Mouse (Mus musculus) MN1 (cell line): ENCODE results near the gene Lcn5.

ENCODE experiments used
- DNase-seq: peaks from one replicate; pipeline ENCODE4 v3.0.0-alpha.2; 2016; ENCODE audit warnings: low spot score

Lcn5 gene

DNA sequence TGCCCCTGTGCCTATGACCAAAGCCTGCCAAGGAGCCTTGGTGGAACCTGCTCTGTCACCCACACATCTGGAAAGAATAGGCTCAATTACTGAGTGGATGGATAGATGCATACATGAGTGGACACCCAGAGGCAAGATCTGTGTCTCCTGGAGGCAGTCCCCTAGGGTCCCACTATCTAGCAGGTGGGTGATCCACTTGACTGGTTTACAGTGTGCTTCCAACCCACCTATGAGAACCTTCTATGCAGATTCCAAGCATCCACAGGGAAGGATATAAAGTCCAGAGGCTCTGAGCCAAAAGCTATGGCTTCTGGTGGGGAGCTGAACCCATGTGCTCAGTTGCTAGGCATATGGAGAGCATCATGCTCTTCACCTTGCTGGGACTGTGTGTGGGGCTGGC is at the start of gene Lcn5:
Lcn5 (plus strand) TSS at position 301 of the 400 bp plus-strand sequence.
- no peak for DNase-seq

GRCm38 (mm10) chr2:25608671-25609070 is 49.1 kb upstream of the Lcn5 start:
- DNase-seq, result no peak

DNA sequence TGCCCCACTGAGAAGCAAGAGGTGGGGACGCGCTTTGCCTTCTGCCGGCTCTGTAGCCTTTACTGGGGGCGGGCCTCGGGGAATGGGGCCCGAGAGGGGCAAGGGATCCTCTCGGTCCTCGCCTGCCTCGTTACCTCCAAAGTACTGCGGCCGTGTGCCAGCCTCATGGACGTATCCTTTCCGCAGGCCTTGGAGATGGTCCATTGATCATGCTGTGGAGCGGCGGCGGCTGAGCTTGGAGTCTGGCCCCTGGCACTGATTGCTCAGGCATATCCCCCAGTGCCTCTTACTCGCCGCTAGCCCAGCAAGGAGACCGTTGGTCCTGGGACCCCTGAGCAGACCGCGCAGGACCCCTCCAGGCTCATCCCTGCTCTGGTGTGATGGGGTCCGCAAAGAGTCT is 41.4 kb upstream of the Lcn5 start:
- DNase-seq, result no peak

- no peak for DNase-seq
These were observed 40.2 kb upstream of the Lcn5 start, which contains the start of gene Ccdc183 for GRCm38 (mm10) chr2:25617578-25617977. Ccdc183 (minus strand) TSS chr2:25617678.

- no peak for DNase-seq
These were observed 37.4 kb upstream of the Lcn5 start for GRCm38 (mm10) chr2:25620386-25620785.

- DNase-seq, result no peak
These were observed 36.9 kb upstream of the Lcn5 start for GRCm38 (mm10) chr2:25620852-25621228.

- no peak for DNase-seq
These were observed 36.2 kb upstream of the Lcn5 start, which contains the start of gene Tmem141 for GRCm38 (mm10) chr2:25621229-25622200. Tmem141 (minus strand) TSS chr2:25622005.

DNA sequence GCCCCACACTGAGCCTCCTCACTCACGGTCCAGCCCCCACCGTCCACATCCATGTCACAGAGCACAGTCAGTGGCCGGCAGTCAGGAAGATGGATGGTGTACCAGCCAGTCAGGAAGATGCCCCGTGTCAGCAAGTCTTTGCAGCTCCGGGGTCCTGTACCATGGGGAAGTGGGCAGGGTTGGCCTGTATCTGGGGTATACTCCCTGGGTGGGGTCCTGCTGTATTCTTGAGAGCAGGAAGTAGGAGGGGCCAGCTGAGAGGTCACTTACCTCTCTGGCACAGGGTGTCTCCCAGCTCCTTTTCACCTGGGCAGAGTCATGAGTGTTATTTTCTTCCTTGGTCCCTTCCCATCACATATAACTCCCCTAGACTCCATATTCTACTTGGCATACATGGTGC is 31.8 kb upstream of the Lcn5 start:
- DNase-seq, result no peak

DNA sequence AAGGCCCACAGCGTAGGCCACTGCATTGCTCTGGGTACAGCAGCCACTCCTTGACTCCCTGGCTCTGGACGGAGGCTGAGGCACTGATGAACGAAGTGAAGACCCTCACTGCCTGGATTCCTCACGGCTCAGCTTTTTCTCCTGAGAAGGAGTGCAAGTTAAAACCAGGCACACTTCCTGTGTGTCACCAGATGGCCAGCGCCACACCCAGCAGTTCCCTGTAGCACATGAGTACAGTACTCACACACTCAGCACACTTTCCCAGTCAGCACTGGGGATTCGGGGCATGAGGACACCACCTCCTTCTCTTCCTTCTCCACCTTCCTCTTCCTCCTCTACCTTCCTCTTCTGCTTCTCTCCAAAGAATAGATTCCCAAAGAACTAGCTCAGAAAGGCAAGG is 29.9 kb upstream of the Lcn5 start, which contains the start of gene Fcna:
Fcna (minus strand) TSS at position 220 of the 400 bp plus-strand sequence.
- no peak for DNase-seq

DNA sequence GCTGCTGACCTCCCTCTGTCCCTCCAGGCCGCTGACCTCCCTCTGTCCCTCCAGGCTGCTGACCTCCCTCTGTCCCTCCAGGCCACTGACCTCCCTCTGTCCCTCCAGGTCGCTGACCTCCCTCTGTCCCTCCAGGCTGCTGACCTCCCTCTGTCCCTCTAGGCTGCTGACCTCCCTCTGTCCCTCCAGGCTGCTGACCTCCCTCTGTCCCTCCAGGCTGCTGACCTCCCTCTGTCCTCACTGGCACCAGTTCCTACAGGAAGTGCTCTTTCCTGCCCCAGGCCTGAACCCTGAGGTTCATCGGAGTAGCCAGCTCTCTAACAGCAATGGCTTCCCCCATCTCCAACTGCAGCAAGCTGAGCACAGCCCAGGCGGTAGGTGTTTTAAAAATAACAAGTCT is 29.0 kb upstream of the Lcn5 start:
- DNase-seq, result no peak

GRCm38 (mm10) chr2:25633616-25634015 is 24.1 kb upstream of the Lcn5 start:
- DNase-seq, result no peak

DNA sequence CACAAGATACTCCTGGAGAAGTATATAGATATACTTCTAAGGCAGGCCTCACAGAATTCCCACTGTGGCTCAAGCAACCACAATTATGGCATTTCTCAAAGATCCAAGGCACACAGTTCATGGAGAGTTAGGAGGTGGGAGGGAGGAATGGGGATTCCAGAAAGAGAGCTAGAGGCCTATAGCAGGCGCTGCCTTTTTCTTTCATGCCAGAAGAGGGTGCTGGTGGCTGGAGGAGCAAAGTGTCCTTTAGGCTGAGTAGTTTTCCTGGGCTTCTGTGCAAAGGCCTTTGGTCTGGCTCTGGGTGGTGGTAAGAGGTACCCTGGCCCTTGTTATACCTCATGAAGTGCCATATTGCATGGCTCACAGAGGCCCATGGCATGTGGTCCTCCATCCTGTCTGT is 23.7 kb upstream of the Lcn5 start:
- no peak for DNase-seq

DNA sequence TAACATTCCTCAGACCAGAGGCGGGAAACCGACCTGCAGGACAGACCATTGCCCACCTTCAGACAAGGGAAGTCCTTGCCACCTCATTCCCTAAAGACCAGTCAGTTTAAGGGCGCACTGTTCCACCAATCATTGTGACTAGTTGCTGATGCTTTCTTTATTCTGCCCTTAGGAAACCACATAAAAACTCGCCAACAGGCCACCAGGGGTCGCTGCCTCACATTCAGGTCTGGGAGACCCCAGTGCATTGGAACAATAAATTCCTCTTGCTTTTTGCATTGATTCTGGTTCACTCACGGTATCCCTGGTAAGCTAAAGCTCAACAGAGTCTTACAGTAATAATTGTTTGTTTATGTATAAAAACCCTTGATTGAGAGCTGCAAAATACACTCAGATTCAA is 17.9 kb upstream of the Lcn5 start:
- DNase-seq, result peak; percentile 18

DNA sequence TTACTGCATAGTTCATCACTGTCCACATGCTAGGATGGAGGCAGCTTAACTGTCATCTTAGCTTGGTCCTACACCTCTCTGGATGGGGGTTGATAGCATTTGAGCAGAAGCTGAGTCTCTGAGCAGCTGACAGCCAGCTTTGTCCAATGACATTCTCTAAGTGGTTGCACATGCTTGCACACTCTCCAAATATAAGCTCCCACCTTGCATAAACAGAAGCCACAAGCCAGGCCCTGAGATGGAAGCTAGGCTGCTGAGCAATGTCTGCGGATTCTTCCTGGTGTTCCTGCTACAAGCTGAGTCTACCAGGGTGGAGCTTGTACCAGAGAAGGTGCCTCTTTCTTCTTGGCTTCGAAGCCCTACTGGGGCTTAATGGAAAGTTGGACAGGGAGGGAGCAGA is 4.8 kb upstream of the Lcn5 start, which contains the start of gene Lcn8:
Lcn8 (plus strand) TSS at position 219 of the 400 bp plus-strand sequence.
- DNase-seq, result no peak

GRCm38 (mm10) chr2:25654502-25654901 is 3.2 kb upstream of the Lcn5 start:
- DNase-seq, result no peak

- no peak for DNase-seq
These were observed 1.1 kb upstream of the Lcn5 start for GRCm38 (mm10) chr2:25656691-25657090.

GRCm38 (mm10) chr2:25657246-25657645 is 506 bp upstream of the Lcn5 start:
- DNase-seq, result no peak

DNA sequence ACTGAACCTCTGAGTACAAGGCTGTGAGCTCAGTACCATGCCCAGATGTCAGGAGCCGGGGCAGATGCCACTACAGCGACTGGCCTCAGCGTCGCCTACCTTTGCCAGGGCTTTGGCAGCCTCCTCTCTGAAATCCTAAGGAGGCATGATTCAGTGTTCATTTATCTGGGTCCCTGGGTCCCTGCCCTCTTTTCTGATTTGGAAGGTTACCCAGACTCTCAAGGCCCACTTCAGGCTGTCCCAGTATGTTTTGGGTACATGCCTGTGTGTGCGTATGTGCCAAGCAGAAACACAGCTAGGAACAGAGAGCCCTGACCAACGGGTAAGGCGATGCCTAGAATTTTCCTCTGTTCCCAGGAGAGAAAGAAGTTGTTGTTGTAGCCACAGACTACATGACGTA is 2.5 kb downstream of the Lcn5 start:
- no peak for DNase-seq

DNA sequence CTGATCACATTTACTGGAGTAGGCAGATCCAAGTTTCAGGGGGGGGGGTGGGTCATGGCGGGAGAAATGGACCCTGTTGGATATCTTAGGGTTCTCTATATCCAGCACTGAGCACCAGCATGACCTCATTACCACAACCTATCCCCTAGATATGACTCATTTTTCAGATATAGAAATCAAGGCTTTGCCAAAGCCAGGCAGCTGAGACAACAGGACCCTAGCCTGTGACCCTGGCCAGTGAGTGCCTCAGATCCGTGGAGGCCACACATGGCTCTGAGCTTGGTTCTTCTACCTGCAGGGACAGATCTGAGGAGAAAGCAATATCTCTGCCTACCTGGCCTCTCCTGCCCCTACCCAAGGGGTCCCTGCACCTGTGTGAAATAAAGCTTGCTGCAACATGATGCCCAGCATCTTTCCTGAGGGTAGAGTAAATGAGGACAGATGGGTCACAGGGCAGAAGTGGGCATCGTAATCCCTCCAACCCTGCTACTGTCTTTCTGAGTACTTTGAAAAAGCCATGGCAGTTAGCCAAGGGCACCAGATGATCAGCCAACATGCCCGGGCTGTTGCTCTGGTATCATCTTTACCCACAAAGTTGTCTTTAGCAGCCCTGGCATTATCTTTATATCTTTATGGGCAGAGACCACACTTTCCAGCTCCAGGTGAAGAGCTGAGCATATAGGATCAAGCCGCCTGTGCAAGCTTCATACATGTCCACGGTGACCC is 3.7 kb downstream of the Lcn5 start:
- DNase-seq, result no peak

DNA sequence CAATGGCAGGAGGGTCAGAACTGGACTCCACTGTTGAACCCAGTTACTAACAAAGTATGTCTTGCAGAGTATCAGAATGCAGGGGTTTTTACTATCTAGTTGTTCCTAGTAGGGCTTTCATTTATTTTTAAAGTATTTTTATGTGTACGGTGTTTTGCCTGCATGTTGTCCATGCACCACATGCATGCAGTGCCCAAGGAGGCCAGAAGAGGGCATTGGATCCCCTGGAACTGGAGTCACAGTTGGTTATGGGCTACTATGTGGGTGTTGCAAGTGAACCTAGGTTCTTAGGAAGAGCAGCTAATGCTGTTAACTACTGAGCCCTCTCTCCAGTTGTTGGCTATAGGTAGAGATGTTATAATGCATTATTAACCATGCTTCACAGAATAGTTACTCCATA is 5.8 kb downstream of the Lcn5 start:
- DNase-seq, result no peak

DNA sequence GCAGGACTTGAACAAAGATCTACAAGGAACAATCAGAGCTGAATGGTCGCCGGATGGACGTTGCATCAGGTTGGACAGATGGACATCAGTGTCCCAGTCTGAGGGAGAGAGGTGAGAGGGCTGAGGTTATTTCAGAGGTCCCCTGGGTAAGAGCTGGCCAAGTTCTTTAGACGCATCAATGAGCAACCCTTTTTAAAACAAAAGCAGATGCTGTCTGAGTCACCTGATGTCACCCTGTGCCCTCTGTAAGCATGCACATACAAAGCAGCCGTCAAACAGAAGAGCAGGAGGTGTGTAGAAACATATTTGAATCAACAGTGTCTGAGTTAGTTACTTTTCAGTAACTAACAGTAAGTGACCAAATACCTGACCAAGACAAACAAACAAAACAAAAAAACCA is 6.4 kb downstream of the Lcn5 start:
- DNase-seq, result no peak

GRCm38 (mm10) chr2:25666516-25666915 is 8.8 kb downstream of the Lcn5 start:
- DNase-seq, result no peak

GRCm38 (mm10) chr2:25676486-25676885 is 18.7 kb downstream of the Lcn5 start, which contains the start of gene Lcn6:
Lcn6 (plus strand) TSS chr2:25676786.
- DNase-seq, result no peak
